Mouse (Mus musculus) limb, embryonic 11.5 days (tissue): ENCODE measurements around the gene Rhebl1. TPM values are rescaled to one million over a fixed set of nuclear protein-coding genes. Genes with fewer than 3 reads are reported as not detected.
A peak's percentile ranks its signal among the peaks of the same experiment; 100 is the strongest.

Source experiments
- ATAC-seq: fragments of 200-750 bp; cut with Nextera tagmentation; 2 replicates; pipeline ENCODE4 v1.8.0; 2017; ENCODE audit warnings: low read depth; ENCODE audit not compliant: insufficient number of reproducible peaks, low FRiP score, low TSS enrichment
- DNase-seq: peaks from one replicate; pipeline ENCODE4 v3.0.0-alpha.2; 2015; ENCODE audit warnings: low spot score
- H3K27ac ChIP-seq: fragments of 300-500 bp; sonication (generic); replicated peaks from 2 replicates; pipeline ENCODE4 v1.5.1; 2014; ENCODE audit warnings: low read depth, mild to moderate bottlenecking, low read length
- H3K27me3 ChIP-seq: fragments of 300-500 bp; sonication (generic); 2 replicates; pipeline ENCODE4 v1.6.1; 2014; ENCODE audit warnings: mild to moderate bottlenecking, low read length, mixed read lengths; ENCODE audit not compliant: control insufficient read depth, insufficient read depth
- H3K36me3 ChIP-seq: fragments of 300-500 bp; sonication (generic); 2 replicates; pipeline ENCODE4 v1.6.1; 2014; ENCODE audit warnings: mild to moderate bottlenecking, low read length, moderate library complexity, mixed read lengths; ENCODE audit not compliant: control insufficient read depth, insufficient read depth
- H3K4me1 ChIP-seq: fragments of 300-500 bp; sonication (generic); 2 replicates; pipeline ENCODE4 v1.6.1; 2014; ENCODE audit warnings: low read length, mixed read lengths; ENCODE audit not compliant: control insufficient read depth, insufficient read depth
- H3K4me2 ChIP-seq: fragments of 300-500 bp; sonication (generic); 2 replicates; pipeline ENCODE4 v1.6.1; 2014; ENCODE audit warnings: low read depth, mild to moderate bottlenecking, moderate library complexity; ENCODE audit not compliant: severe bottlenecking
- H3K4me3 ChIP-seq: fragments of 300-500 bp; sonication (generic); 2 replicates; pipeline ENCODE4 v1.5.1; 2014; ENCODE audit warnings: low read depth, low read length
- H3K9ac ChIP-seq: fragments of 300-500 bp; sonication (generic); 2 replicates; pipeline ENCODE4 v1.6.1; 2014; ENCODE audit warnings: mild to moderate bottlenecking, low read length
- H3K9me3 ChIP-seq: fragments of 300-500 bp; sonication (generic); 2 replicates; pipeline ENCODE4 v1.6.1; 2016; ENCODE audit warnings: low read length; ENCODE audit not compliant: control insufficient read depth
- WGBS: fragments of 180-500 bp; shearing (Covaris S2); extraction: QIAGEN DNeasy Blood & Tissue Kit; methylation state at CpG from one replicate; pipeline ENCODE4 v1.1.7; 2014; 5-methylcytosine and 5-hydroxymethylcytosine counted together
- polyA plus RNA-seq: library from polyadenylated mRNA; unstranded; fragments of >200 nt; fragmentation: Nextera tagmentation; extraction: Ambion mirVana; gene quantifications from 2 replicates; pipeline ENCODE4 v1.2.1, GENCODE M21; 2014

Rhebl1 gene
- polyA plus RNA-seq, 1 experiment from 2014 or later = 19.8 TPM

GRCm38 (mm10) chr15:98897928-98898800 lies 3.8 kb upstream of the Rhebl1 start, which contains the start of gene Dhh:
TSS of gene Dhh (minus strand) at chr15:98898540.
- 1% methylated on average over 41 of the region's 41 CpGs for WGBS
- no peak for ATAC-seq
- H3K36me3 ChIP-seq = no peaks in the 10 kb centered on the region; the same call in 1 of the 2 replicates
- DNase-seq = peak; percentile 53
- peak within 1 kb of the TSS; percentile 38 for H3K4me2 ChIP-seq
- H3K27ac ChIP-seq = no peak within 1 kb of the TSS
- H3K4me1 ChIP-seq = peaks cover 25% of the 10 kb centered on the region
- H3K9me3 ChIP-seq = peaks cover 4% of the 10 kb centered on the region; the same call in 1 of the 2 replicates
- peaks cover 62% of the 10 kb centered on the region for H3K27me3 ChIP-seq
- peak within 1 kb of the TSS; percentile 21 for H3K4me3 ChIP-seq
- no peak within 1 kb of the TSS for H3K9ac ChIP-seq

- no peak for ATAC-seq
- H3K36me3 ChIP-seq = no peaks in the 10 kb centered on the region
- H3K27ac ChIP-seq = no peak overlapping the region
- WGBS = 0% methylated on average over 10 of the region's 10 CpGs
- peak overlapping the region; percentile 38 for H3K4me2 ChIP-seq
- H3K4me3 ChIP-seq = no peak overlapping the region
- peak; percentile 40 for DNase-seq
- H3K27me3 ChIP-seq = peaks cover 69% of the 10 kb centered on the region
- H3K9ac ChIP-seq = no peak overlapping the region
- peaks cover 4% of the 10 kb centered on the region; the same call in 1 of the 2 replicates for H3K9me3 ChIP-seq
- H3K4me1 ChIP-seq = peaks cover 25% of the 10 kb centered on the region
Observed at GRCm38 (mm10) chr15:98897495-98897894, 3.2 kb upstream of the Rhebl1 start.

- Histone ChIP-seq H3K4me2 (peak overlapping the region; percentile 50), H3K9me3 (peaks cover 4% of the 10 kb centered on the region; the same call in 1 of the 2 replicates), H3K36me3 (no peaks in the 10 kb centered on the region), H3K9ac (peak overlapping the region; percentile 32; the same call in 1 of the 2 replicates), H3K27ac (no peak overlapping the region), H3K27me3 (peaks cover 76% of the 10 kb centered on the region), H3K4me1 (peaks cover 25% of the 10 kb centered on the region), H3K4me3 (peak overlapping the region; percentile 24)
- peak; percentile 70 for DNase-seq
- under 1% methylated on average over 41 of the region's 41 CpGs for WGBS
- no peak for ATAC-seq
Observed at GRCm38 (mm10) chr15:98895635-98896589, 1.6 kb upstream of the Rhebl1 start.

GRCm38 (mm10) chr15:98894746-98895634 lies 650 bp upstream of the Rhebl1 start:
- 2% methylated on average over 38 of the region's 38 CpGs for whole genome bisulfite sequencing
- Histone ChIP-seq H3K9me3 (peaks cover 4% of the 10 kb centered on the region; the same call in 1 of the 2 replicates), H3K27ac (no peak overlapping the region), H3K27me3 (peaks cover 76% of the 10 kb centered on the region), H3K36me3 (no peaks in the 10 kb centered on the region), H3K4me1 (peaks cover 25% of the 10 kb centered on the region), H3K4me2 (peak overlapping the region; percentile 98), H3K9ac (peak overlapping the region; percentile 32; the same call in 1 of the 2 replicates), H3K4me3 (peak overlapping the region; percentile 44)
- peak; percentile 64 for DNase-seq
- no peak for ATAC-seq

GRCm38 (mm10) chr15:98893036-98893435 lies 1.3 kb downstream of the Rhebl1 start:
- Histone ChIP-seq H3K27ac (no peak overlapping the region), H3K27me3 (peaks cover 62% of the 10 kb centered on the region), H3K4me1 (peaks cover 20% of the 10 kb centered on the region), H3K9ac (no peak overlapping the region), H3K36me3 (no peaks in the 10 kb centered on the region), H3K4me3 (no peak overlapping the region), H3K4me2 (no peak overlapping the region), H3K9me3 (peaks cover 2% of the 10 kb centered on the region; the same call in 1 of the 2 replicates)
- 50% methylated on average over 4 of the region's 4 CpGs for WGBS
- DNase-seq (no peak), ATAC-seq (no peak)

GRCm38 (mm10) chr15:98891907-98892606 lies 2.3 kb downstream of the Rhebl1 start:
- DNase-seq (peak; percentile 64), ATAC-seq (peak; percentile 22; the same call in 1 of the 2 replicates)
- Histone ChIP-seq H3K4me2 (no peak overlapping the region), H3K27me3 (peaks cover 53% of the 10 kb centered on the region), H3K9ac (no peak overlapping the region), H3K9me3 (no peaks in the 10 kb centered on the region), H3K36me3 (no peaks in the 10 kb centered on the region), H3K4me1 (peaks cover 15% of the 10 kb centered on the region), H3K27ac (no peak overlapping the region), H3K4me3 (no peak overlapping the region)
- 33% methylated on average over 6 of the region's 6 CpGs for WGBS

GRCm38 (mm10) chr15:98891198-98891742 lies 3.1 kb downstream of the Rhebl1 start:
- no peaks in the 10 kb centered on the region for H3K9me3 ChIP-seq
- no peak for ATAC-seq
- peaks cover 45% of the 10 kb centered on the region for H3K27me3 ChIP-seq
- H3K4me1 ChIP-seq = peaks cover 15% of the 10 kb centered on the region
- H3K36me3 ChIP-seq = no peaks in the 10 kb centered on the region
- WGBS = 8% methylated on average over 19 of the region's 19 CpGs
- H3K9ac ChIP-seq = no peak overlapping the region
- DNase-seq = peak; percentile 41
- H3K27ac ChIP-seq = no peak overlapping the region
- H3K4me2 ChIP-seq = no peak overlapping the region
- no peak overlapping the region for H3K4me3 ChIP-seq
